Mouse (Mus musculus) pancreas, adult 10 weeks (tissue): ENCODE measurements around the gene Gm15056. TPM values are rescaled to one million over a fixed set of nuclear protein-coding genes. Genes with fewer than 3 reads are reported as not detected.

Experiments used
- polyA plus RNA-seq: library from polyadenylated mRNA; stranded (reverse); fragments of 350-450 nt; fragmentation: Illumina TruSeq; extraction: RNeasy Lipid Tissue Mini Kit (QIAGEN cat#74804); gene quantifications from one replicate; pipeline ENCODE4 v1.2.3, GENCODE M21; 2015; ENCODE audit warnings: low read depth, low replicate concordance; ENCODE audit not compliant: insufficient read depth

Gene Gm15056
- polyA plus RNA-seq = not detected

GRCm38 (mm10) chr8:20902527-20902926 is at the start of gene Gm15056:
Gene Gm15056, minus strand, starts transcription at chr8:20902627.

GRCm38 (mm10) chr8:20944610-20945009 is 42.2 kb upstream of the Gm15056 start, which contains the start of gene AY761185:
Gene AY761185, minus strand, starts transcription at chr8:20944710.

GRCm38 (mm10) chr8:20921971-20922370 is 19.5 kb upstream of the Gm15056 start, which contains the start of gene Gm6040:
Gene Gm6040, minus strand, starts transcription at chr8:20922071.

GRCm38 (mm10) chr8:20892369-20892768 is 10.1 kb downstream of the Gm15056 start, which contains the start of gene Defb33:
Gene Defb33, plus strand, starts transcription at chr8:20892669.

Other genes starting within 250 kb of the Gm15056 start
- not detected for gene Defb33, start 10.0 kb downstream of the Gm15056 start, polyA plus RNA-seq
- gene Gm6040, start 19.4 kb upstream of the Gm15056 start, polyA plus RNA-seq = not detected
- gene AY761185, start 42.1 kb upstream of the Gm15056 start, polyA plus RNA-seq = not detected
- not detected for gene Defa21, start 122.9 kb upstream of the Gm15056 start, polyA plus RNA-seq
- not detected for gene Defa23, start 152.4 kb upstream of the Gm15056 start, polyA plus RNA-seq
- gene Defa35, start 162.4 kb upstream of the Gm15056 start, polyA plus RNA-seq = not detected
- not detected for gene Defa25, start 181.8 kb upstream of the Gm15056 start, polyA plus RNA-seq
- gene Gm14851, start 193.4 kb upstream of the Gm15056 start, polyA plus RNA-seq = not detected
- not detected for gene Defa30, start 232.0 kb upstream of the Gm15056 start, polyA plus RNA-seq